Mouse (Mus musculus) stomach, postnatal 0 days (tissue): ENCODE data around the gene Grm5. TPM values are rescaled to one million over a fixed set of nuclear protein-coding genes. Genes with fewer than 3 reads are reported as not detected.

Experiments used
- ATAC-seq: fragments of 200-750 bp; cut with Nextera tagmentation; 2 replicates; pipeline ENCODE4 v1.8.0; 2017; ENCODE audit not compliant: low FRiP score, low TSS enrichment
- DNase-seq: peaks from one replicate; pipeline ENCODE4 v3.0.0-alpha.2; 2016; ENCODE audit warnings: low spot score
- H3K27ac ChIP-seq: fragments of 300-500 bp; sonication (generic); replicated peaks from 2 replicates; pipeline ENCODE4 v1.5.1; 2014; ENCODE audit warnings: mild to moderate bottlenecking, control low read depth
- H3K27me3 ChIP-seq: fragments of 300-500 bp; sonication (generic); 2 replicates; pipeline ENCODE4 v1.6.1; 2014; ENCODE audit warnings: low read length; ENCODE audit not compliant: control insufficient read depth, insufficient read depth
- H3K36me3 ChIP-seq: fragments of 300-500 bp; sonication (generic); 2 replicates; pipeline ENCODE4 v1.6.1; 2014; ENCODE audit warnings: low read length, mixed read lengths; ENCODE audit not compliant: control insufficient read depth, insufficient read depth
- H3K4me1 ChIP-seq: fragments of 300-500 bp; sonication (generic); replicated peaks from 2 replicates; pipeline ENCODE4 v1.6.1; 2014; ENCODE audit warnings: antibody characterized with exemption; ENCODE audit not compliant: control insufficient read depth, insufficient read depth
- H3K4me2 ChIP-seq: fragments of 300-500 bp; sonication (generic); replicated peaks from 2 replicates; pipeline ENCODE4 v1.6.1; 2014; ENCODE audit warnings: low read depth, mild to moderate bottlenecking, control low read depth, moderate library complexity
- H3K4me3 ChIP-seq: fragments of 300-500 bp; sonication (generic); 2 replicates; pipeline ENCODE4 v1.5.1; 2014; ENCODE audit warnings: low read depth, low read length, control low read depth
- H3K9ac ChIP-seq: fragments of 300-500 bp; sonication (generic); 2 replicates; pipeline ENCODE4 v1.6.1; 2014; ENCODE audit warnings: mild to moderate bottlenecking, low read length, control low read depth, mixed read lengths
- H3K9me3 ChIP-seq: fragments of 300-500 bp; sonication (generic); 2 replicates; pipeline ENCODE4 v1.6.1; 2016; ENCODE audit warnings: low read length; ENCODE audit not compliant: control insufficient read depth
- CTCF ChIP-seq: IDR thresholded peaks from 2 replicates; pipeline ENCODE4 v1.5.1; 2016; ENCODE audit warnings: antibody characterized with exemption, low read depth, mild to moderate bottlenecking, moderate library complexity
- EP300 ChIP-seq: optimal IDR thresholded peaks from 2 replicates; pipeline ENCODE3; 2016; ENCODE audit warnings: antibody characterized with exemption
- WGBS: fragments of 180-500 bp; shearing (Covaris S2); extraction: QIAGEN DNeasy Blood & Tissue Kit; methylation state at CpG from one replicate; pipeline ENCODE4 v1.1.7; 2014; 5-methylcytosine and 5-hydroxymethylcytosine counted together
- polyA plus RNA-seq: library from polyadenylated mRNA; unstranded; fragments of >200 nt; fragmentation: Nextera tagmentation; extraction: Ambion mirVana; gene quantifications from 2 replicates; pipeline ENCODE4 v1.2.1, GENCODE M21; 2015

Grm5 gene
- polyA plus RNA-seq = 0.02 TPM in 1 of 2 replicates, not detected in the other

GRCm38 (mm10) chr7:87583868-87584267 lies at the start of gene Grm5:
TSS of gene Grm5 (plus strand) at chr7:87584168.
- 12% methylated on average over 2 of the region's 2 CpGs for WGBS
- Histone ChIP-seq H3K36me3 (no peaks in the 10 kb centered on the region), H3K9me3 (no peaks in the 10 kb centered on the region), H3K27me3 (no peaks in the 10 kb centered on the region; the same call in 1 of the 2 replicates), H3K4me3 (no peak within 1 kb of the TSS), H3K4me2 (no peak within 1 kb of the TSS), H3K4me1 (no peaks in the 10 kb centered on the region), H3K9ac (no peak within 1 kb of the TSS), H3K27ac (no peak within 1 kb of the TSS)
- DNase-seq = no peak
- TF ChIP-seq CTCF (no peak), EP300 (no peak)
- no peak for ATAC-seq

DNA sequence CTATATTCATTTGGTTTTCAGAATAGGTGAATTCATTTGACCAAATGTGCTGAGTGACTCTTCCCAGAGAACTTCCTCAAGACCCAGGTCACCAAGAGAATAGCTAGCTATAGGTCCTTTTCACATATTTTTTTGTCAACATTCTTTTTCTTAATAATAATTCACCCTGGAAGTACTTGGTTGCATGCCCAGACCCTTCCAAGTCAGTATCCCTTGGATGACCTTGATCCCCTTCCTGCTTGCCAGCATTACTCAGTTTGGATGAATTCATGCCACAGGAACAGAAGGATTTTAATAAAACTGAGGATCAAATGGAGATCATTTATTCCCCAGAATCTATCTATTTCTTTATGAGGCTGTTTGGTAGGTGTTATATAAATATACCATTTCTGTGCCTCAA lies 44.9 kb upstream of the Grm5 start:
- Histone ChIP-seq H3K9me3 (no peaks in the 10 kb centered on the region), H3K4me3 (no peak overlapping the region), H3K4me2 (no peak overlapping the region), H3K36me3 (no peaks in the 10 kb centered on the region), H3K27me3 (no peaks in the 10 kb centered on the region), H3K27ac (no peak overlapping the region), H3K9ac (no peak overlapping the region), H3K4me1 (no peaks in the 10 kb centered on the region)
- ATAC-seq (no peak), DNase-seq (no peak)
- TF ChIP-seq CTCF (no peak), EP300 (no peak)

- TF ChIP-seq EP300 (no peak), CTCF (no peak)
- DNase-seq = no peak
- WGBS = 43% methylated on average over 1 of the region's 1 CpGs
Observed at GRCm38 (mm10) chr7:87565300-87565699, 18.7 kb upstream of the Grm5 start.

DNA sequence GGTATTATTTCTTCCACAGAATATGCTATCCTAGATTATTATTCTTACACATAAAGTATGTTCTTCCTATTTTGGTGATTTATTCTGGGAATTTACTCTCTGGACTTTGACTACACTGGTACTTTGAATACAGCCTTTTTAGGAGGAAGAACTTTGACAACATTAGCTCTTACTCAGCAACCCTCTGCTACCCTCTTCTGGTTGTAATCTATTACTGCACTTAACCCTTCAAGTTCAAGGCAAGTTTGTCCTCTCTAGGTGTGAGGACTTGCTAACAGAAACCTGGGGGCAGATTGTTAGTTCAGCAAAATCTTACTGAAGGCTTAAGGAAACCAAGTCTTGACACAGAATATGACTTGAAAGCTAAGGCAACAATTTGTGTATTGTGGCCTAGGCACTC lies 17.5 kb upstream of the Grm5 start:
- Histone ChIP-seq H3K4me2 (no peak overlapping the region), H3K4me1 (no peaks in the 10 kb centered on the region), H3K4me3 (no peak overlapping the region), H3K27me3 (no peaks in the 10 kb centered on the region), H3K36me3 (no peaks in the 10 kb centered on the region), H3K9me3 (no peaks in the 10 kb centered on the region), H3K27ac (no peak overlapping the region), H3K9ac (no peak overlapping the region)
- no peak for DNase-seq
- TF ChIP-seq EP300 = no peak
- peak; percentile 78 for TF ChIP-seq CTCF
- ATAC-seq = no peak

More at GRCm38 (mm10) chr7:87565300-87565699, 18.7 kb upstream of the Grm5 start:
- no peak overlapping the region for H3K27ac ChIP-seq
- ATAC-seq = no peak
- H3K27me3 ChIP-seq = no peaks in the 10 kb centered on the region
- H3K9ac ChIP-seq = no peak overlapping the region
- H3K4me2 ChIP-seq = no peak overlapping the region
- H3K9me3 ChIP-seq = no peaks in the 10 kb centered on the region
- H3K4me1 ChIP-seq = no peaks in the 10 kb centered on the region
- no peak overlapping the region for H3K4me3 ChIP-seq
- no peaks in the 10 kb centered on the region for H3K36me3 ChIP-seq

- WGBS = 0% methylated on average over 28 of the region's 28 CpGs
- Histone ChIP-seq H3K4me2 (no peak overlapping the region), H3K9me3 (no peaks in the 10 kb centered on the region), H3K36me3 (no peaks in the 10 kb centered on the region), H3K4me3 (no peak overlapping the region), H3K27ac (no peak overlapping the region), H3K27me3 (no peaks in the 10 kb centered on the region; the same call in 1 of the 2 replicates), H3K9ac (no peak overlapping the region), H3K4me1 (no peaks in the 10 kb centered on the region)
- ATAC-seq (no peak), DNase-seq (peak; percentile 14)
- TF ChIP-seq EP300 (no peak), CTCF (no peak)
Observed at GRCm38 (mm10) chr7:87584281-87584701, 323 bp downstream of the Grm5 start.

- TF ChIP-seq EP300 (no peak), CTCF (no peak)
- ATAC-seq = no peak
- WGBS = 21% methylated on average over 10 of the region's 10 CpGs
Observed at GRCm38 (mm10) chr7:87586271-87586937, 2.4 kb downstream of the Grm5 start.

More at GRCm38 (mm10) chr7:87586271-87586937, 2.4 kb downstream of the Grm5 start:
- Histone ChIP-seq H3K4me2 (no peak overlapping the region), H3K27ac (no peak overlapping the region), H3K4me1 (no peaks in the 10 kb centered on the region), H3K9me3 (no peaks in the 10 kb centered on the region), H3K36me3 (no peaks in the 10 kb centered on the region), H3K4me3 (no peak overlapping the region), H3K9ac (no peak overlapping the region), H3K27me3 (no peaks in the 10 kb centered on the region; the same call in 1 of the 2 replicates)
- DNase-seq = no peak
